Mouse (Mus musculus): ENCODE results near the gene Mybpc2.

GRCm38 (mm10) chr7:44470696-44471612, 53.5 kb downstream of the Mybpc2 start:
- TF ChIP-seq POLR2A (IDR thresholded peaks at IDR 0.05; ENCODE audit: borderline replicate concordance, low read depth, low read length), result no peak
- TF ChIP-seq CTCF (IDR thresholded peaks at IDR 0.05; ENCODE audit: low read depth, low read length), result no peak
